Mouse (Mus musculus) liver, embryonic 13.5 days (tissue): ENCODE data around the gene Ccnyl1. TPM values are rescaled to one million over a fixed set of nuclear protein-coding genes. Genes with fewer than 3 reads are reported as not detected.

Experiments used
- ATAC-seq: fragments of 200-750 bp; cut with Nextera tagmentation; 2 replicates; pipeline ENCODE4 v1.8.0; 2017; ENCODE audit warnings: low read depth, mild to moderate bottlenecking, moderate number of reproducible peaks, moderate library complexity
- DNase-seq: peaks from one replicate; pipeline ENCODE4 v3.0.0; 2022
- H3K27ac ChIP-seq: fragments of 300-500 bp; sonication (generic); 2 replicates; pipeline ENCODE4 v1.5.1; 2015; ENCODE audit warnings: moderate library complexity, mild to moderate bottlenecking, inconsistent platforms
- H3K27me3 ChIP-seq: fragments of 300-500 bp; sonication (generic); 2 replicates; pipeline ENCODE4 v1.6.1; 2015; ENCODE audit warnings: mild to moderate bottlenecking, inconsistent platforms
- H3K36me3 ChIP-seq: fragments of 300-500 bp; sonication (generic); 2 replicates; pipeline ENCODE4 v1.6.1; 2015; ENCODE audit warnings: mild to moderate bottlenecking, inconsistent platforms
- H3K4me1 ChIP-seq: fragments of 300-500 bp; sonication (generic); replicated peaks from 2 replicates; pipeline ENCODE4 v1.6.1; 2015; ENCODE audit warnings: inconsistent platforms
- H3K4me2 ChIP-seq: fragments of 300-500 bp; sonication (generic); 2 replicates; pipeline ENCODE4 v1.6.1; 2015; ENCODE audit warnings: inconsistent platforms, mild to moderate bottlenecking, moderate library complexity
- H3K4me3 ChIP-seq: fragments of 300-500 bp; sonication (generic); replicated peaks from 2 replicates; pipeline ENCODE4 v1.5.1; 2015; ENCODE audit warnings: mild to moderate bottlenecking, inconsistent platforms
- H3K9ac ChIP-seq: fragments of 300-500 bp; sonication (generic); 2 replicates; pipeline ENCODE4 v1.6.1; 2015; ENCODE audit warnings: mild to moderate bottlenecking, inconsistent platforms
- H3K9me3 ChIP-seq: fragments of 300-500 bp; sonication (generic); replicated peaks from 2 replicates; pipeline ENCODE4 v1.6.1; 2016; ENCODE audit warnings: inconsistent platforms
- WGBS: fragments of 180-500 bp; shearing (Covaris S2); methylation state at CpG from one replicate; pipeline ENCODE4 v1.1.7; 2015; ENCODE audit not compliant: insufficient replicate concordance; 5-methylcytosine and 5-hydroxymethylcytosine counted together
- polyA plus RNA-seq: library from polyadenylated mRNA; unstranded; fragments of >200 nt; fragmentation: Nextera tagmentation; extraction: Ambion mirVana; gene quantifications from 2 replicates; pipeline ENCODE4 v1.2.1, GENCODE M21; 2015

The Ccnyl1 gene
- polyA plus RNA-seq, 1 experiment from 2014 or later, result 1.1 TPM

DNA sequence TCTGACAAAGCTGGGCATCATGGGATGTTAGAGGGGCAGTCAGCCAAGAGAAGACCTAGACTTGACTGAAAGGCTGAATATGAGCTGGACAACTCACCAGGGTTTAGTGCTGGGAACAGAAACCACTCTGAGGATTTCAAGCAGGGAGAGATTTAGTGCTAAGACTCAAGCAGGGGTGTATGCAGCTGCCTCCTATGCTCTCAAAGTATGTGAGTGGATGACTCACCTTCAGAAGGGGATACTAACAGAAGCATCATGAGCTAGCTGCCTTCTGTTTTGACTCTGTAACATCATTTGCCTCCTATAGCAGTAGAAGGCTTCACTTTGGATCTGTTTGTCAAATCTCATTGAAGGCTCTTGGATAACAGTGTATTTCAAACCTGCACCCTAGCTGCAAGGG lies 54.4 kb downstream of the Ccnyl1 start:
- peaks cover 11% of the 10 kb centered on the region for H3K27me3 ChIP-seq
- no peaks in the 10 kb centered on the region for H3K9me3 ChIP-seq
- no peak overlapping the region for H3K4me3 ChIP-seq
- H3K27ac ChIP-seq, result no peak overlapping the region
- DNase-seq (no peak), ATAC-seq (no peak)
- peaks cover 2% of the 10 kb centered on the region for H3K4me1 ChIP-seq
- H3K9ac ChIP-seq, result no peak overlapping the region
- H3K36me3 ChIP-seq, result no peaks in the 10 kb centered on the region
- no peak overlapping the region for H3K4me2 ChIP-seq

DNA sequence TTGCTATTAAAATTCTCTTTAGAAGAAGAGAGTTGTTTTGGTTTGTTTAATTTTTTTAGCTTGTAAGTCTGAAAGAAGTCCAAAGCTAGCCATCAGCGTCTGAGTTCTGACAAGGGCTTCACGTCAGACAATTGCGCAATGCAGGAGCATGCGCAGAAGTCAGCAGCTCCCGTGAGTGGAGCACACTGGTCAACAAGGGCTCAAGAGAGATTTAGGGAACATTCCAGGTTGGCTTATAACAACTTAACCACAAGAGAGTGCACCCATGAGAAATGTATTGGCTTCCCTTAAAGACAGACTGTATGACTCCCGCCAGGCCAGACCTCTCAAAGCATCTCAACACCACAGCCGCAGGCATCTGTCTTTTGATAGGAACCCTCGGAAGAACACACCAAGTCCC lies 62.9 kb downstream of the Ccnyl1 start:
- ATAC-seq (no peak), DNase-seq (no peak)
- Histone ChIP-seq H3K4me2 (no peak overlapping the region), H3K4me3 (no peak overlapping the region), H3K4me1 (peaks cover 21% of the 10 kb centered on the region), H3K9me3 (no peaks in the 10 kb centered on the region), H3K27ac (no peak overlapping the region; the same call in 1 of the 2 replicates), H3K27me3 (peaks cover 5% of the 10 kb centered on the region), H3K36me3 (no peaks in the 10 kb centered on the region), H3K9ac (no peak overlapping the region)
- WGBS, result 63% methylated on average over 8 of the region's 8 CpGs

DNA sequence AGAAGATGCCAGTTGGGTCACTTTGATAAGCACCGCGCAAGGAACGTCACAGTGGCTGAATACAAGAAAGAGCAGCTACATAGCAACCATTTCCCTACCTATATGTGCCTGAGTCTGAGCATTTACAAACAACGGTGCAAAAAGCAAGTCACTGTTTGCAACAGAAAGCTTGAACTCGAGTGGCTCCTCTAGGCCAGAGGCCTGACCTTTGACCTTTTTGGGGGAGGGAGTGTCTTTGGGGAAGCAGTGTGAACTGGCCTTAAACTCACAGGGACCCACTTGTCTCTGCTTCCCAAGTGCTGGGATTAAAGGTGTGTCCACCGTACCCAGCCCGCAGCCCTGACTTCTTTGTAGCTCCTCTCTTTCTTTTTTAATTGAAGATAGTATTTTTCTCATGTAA lies 63.4 kb downstream of the Ccnyl1 start:
- ATAC-seq, result no peak
- H3K4me3 ChIP-seq, result no peak overlapping the region

DNA sequence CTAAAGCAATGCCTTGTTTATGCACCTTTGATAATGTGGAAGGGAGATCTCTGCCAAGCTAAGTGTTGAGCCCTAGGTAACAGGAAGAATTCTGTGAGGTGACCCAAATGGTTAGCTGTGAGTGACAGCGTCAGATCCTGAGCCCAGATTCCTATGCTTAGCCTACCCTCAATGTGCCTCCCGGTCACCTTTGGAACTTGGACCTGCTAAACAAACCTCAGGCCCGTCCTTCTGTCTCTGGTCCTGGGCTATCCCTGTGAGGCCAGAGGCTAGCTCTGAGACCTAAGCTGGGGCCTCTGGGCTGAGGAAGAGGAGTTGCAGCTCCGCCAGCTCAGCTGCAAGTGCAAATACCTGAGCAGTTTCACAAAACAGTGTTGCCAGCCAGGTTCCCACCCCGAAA lies 64.4 kb downstream of the Ccnyl1 start:
- Histone ChIP-seq H3K9me3 (no peaks in the 10 kb centered on the region), H3K27me3 (no peaks in the 10 kb centered on the region), H3K4me2 (no peak overlapping the region), H3K4me3 (no peak overlapping the region), H3K4me1 (peaks cover 21% of the 10 kb centered on the region), H3K27ac (no peak overlapping the region; the same call in 1 of the 2 replicates), H3K36me3 (no peaks in the 10 kb centered on the region), H3K9ac (no peak overlapping the region)
- ATAC-seq (peak; percentile 60), DNase-seq (no peak)
- 68% methylated on average over 5 of the region's 5 CpGs for WGBS

More for the DNA sequence above, 63.4 kb downstream of the Ccnyl1 start:
- H3K27me3 ChIP-seq, result no peaks in the 10 kb centered on the region
- 62% methylated on average over 7 of the region's 7 CpGs for WGBS
- no peak overlapping the region for H3K27ac ChIP-seq
- H3K9ac ChIP-seq, result no peak overlapping the region
- no peaks in the 10 kb centered on the region for H3K9me3 ChIP-seq
- no peak overlapping the region for H3K4me2 ChIP-seq
- peaks cover 21% of the 10 kb centered on the region for H3K4me1 ChIP-seq
- no peaks in the 10 kb centered on the region for H3K36me3 ChIP-seq
- no peak for DNase-seq

DNA sequence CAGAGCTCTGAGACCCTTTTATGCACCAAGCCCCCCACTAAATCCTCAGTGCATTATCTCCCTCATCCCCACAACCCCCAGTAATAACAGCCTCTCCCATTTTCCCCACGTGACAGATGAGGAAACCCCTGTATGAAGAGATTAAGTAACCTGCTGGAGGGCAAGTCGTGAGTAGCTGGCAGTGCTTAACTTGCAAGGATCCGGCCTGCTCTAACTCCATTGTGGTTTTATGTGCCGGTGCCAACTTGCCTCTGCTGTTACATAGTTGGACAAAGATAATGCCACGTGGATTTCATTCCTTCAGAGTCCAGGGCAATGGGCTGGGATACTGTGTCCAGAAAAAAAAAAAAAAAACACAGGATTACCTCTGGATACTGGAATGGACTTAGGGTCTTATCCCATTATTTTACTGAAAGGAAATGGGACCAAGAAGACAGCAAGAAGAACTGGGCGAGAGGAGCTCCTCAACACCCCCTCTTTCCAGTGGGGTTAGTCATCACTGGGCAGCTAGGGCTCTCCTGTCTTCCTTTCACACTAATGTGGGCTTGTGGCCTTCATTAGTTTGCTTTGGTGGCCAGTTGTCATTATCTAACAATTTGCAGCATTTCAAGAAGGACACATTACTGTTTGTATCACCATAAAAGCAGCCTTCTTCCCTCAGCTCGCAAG lies 65.8 kb downstream of the Ccnyl1 start:
- Histone ChIP-seq H3K4me2 (no peak overlapping the region), H3K36me3 (no peaks in the 10 kb centered on the region), H3K4me3 (no peak overlapping the region), H3K9ac (no peak overlapping the region), H3K9me3 (no peaks in the 10 kb centered on the region), H3K27me3 (no peaks in the 10 kb centered on the region), H3K4me1 (peaks cover 21% of the 10 kb centered on the region), H3K27ac (no peak overlapping the region)
- ATAC-seq, result no peak
- 25% methylated on average over 7 of the region's 7 CpGs for WGBS
- no peak for DNase-seq

DNA sequence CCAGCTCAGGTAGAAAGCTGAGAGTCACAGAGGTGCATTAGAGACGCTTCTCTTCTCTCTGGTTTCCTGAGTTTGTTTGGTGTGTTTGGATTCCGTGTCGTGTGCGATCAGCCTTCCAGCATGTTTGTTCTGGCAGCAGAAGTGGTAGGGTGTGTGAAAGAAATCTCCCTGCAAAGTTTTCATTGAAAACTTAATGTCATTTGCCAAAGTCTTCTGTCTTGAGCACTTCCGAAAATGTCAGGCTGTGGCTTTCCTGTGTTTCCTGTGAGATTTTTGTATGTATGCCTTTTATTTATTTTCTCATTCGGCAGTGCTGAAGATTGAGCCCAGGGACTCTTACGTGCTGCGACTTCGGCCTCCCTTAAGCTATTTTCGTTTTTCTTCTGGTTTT lies 66.4 kb downstream of the Ccnyl1 start:
- DNase-seq (no peak), ATAC-seq (no peak)
- H3K4me3 ChIP-seq, result no peak overlapping the region
- H3K27me3 ChIP-seq, result no peaks in the 10 kb centered on the region
- no peak overlapping the region for H3K9ac ChIP-seq
- H3K9me3 ChIP-seq, result no peaks in the 10 kb centered on the region
- H3K4me1 ChIP-seq, result peaks cover 21% of the 10 kb centered on the region
- H3K27ac ChIP-seq, result no peak overlapping the region
- no peak overlapping the region for H3K4me2 ChIP-seq
- H3K36me3 ChIP-seq, result no peaks in the 10 kb centered on the region
- WGBS, result 37% methylated on average over 10 of the region's 10 CpGs

DNA sequence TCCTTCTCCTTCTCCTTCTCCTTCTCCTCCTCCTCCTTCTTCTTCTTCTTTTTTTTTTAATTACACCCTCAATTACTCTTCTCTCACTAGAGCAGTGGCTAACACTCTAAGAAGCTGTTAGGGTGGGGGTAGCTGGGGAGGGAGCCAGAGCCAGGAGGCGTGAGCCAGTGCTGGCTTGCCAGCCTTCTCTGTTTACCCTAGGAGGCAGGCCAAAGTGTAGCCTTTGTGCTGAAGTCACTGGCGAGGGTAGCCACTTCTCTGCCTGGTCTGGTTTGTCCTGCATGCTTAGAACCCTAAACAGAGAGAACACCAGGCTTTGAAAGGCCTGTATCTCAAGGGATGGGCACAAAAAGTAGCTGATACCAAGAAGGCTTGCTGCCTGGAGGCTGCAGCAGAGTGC lies 67.0 kb downstream of the Ccnyl1 start:
- Histone ChIP-seq H3K36me3 (no peaks in the 10 kb centered on the region), H3K4me2 (no peak overlapping the region), H3K4me3 (no peak overlapping the region), H3K9me3 (no peaks in the 10 kb centered on the region), H3K4me1 (peaks cover 21% of the 10 kb centered on the region), H3K27ac (no peak overlapping the region), H3K9ac (no peak overlapping the region), H3K27me3 (no peaks in the 10 kb centered on the region)
- DNase-seq, result no peak
- 0 out of 2 replicates have a peak, but pooled peaks have one; percentile 53 for ATAC-seq
- WGBS, result 40% methylated on average over 2 of the region's 2 CpGs

DNA sequence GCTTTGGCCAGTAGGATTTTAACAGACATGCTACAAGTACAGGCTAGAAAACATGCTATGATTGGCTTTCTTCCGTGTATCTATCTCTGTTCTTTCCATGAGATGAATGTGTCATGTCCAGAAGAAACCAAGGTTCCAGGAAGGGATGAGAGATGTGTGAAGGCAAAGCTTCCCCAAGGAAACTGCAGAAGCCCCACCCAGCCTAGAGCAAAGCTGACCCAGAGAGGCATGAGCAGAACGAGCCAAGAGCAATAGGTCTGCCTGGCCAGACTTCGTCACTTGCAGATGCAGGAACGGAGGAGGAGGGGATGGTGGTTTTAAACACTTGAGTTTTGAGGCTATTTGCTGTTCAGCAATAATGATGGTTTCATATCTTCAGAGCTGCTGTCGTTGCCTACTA lies 67.5 kb downstream of the Ccnyl1 start:
- H3K9me3 ChIP-seq, result no peaks in the 10 kb centered on the region
- no peak overlapping the region for H3K4me3 ChIP-seq
- H3K27ac ChIP-seq, result no peak overlapping the region
- H3K9ac ChIP-seq, result no peak overlapping the region
- H3K27me3 ChIP-seq, result no peaks in the 10 kb centered on the region
- peaks cover 21% of the 10 kb centered on the region for H3K4me1 ChIP-seq
- DNase-seq (no peak), ATAC-seq (no peak)
- no peaks in the 10 kb centered on the region for H3K36me3 ChIP-seq
- WGBS, result 71% methylated on average over 5 of the region's 5 CpGs
- H3K4me2 ChIP-seq, result no peak overlapping the region

DNA sequence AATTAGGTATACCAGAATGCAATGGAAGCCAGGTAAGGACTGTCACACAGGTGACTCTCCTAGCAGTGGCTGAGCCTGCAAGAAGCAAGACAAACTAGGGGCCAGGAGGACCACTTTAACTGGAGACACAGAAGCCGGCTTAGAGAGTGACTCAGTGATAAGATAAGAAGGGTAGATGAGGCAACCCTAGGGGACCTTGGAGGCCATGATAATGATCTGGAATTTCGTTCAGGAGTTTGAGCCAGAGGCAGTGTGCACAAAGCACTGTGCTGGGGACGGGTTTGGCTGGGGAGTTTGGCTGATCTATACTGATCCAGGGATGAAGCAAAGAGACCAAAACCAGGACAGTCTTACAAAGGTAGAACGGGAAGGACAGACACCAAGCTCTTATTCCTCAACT lies 71.4 kb downstream of the Ccnyl1 start:
- Histone ChIP-seq H3K4me2 (no peak overlapping the region), H3K27me3 (no peaks in the 10 kb centered on the region), H3K36me3 (no peaks in the 10 kb centered on the region), H3K9me3 (no peaks in the 10 kb centered on the region), H3K4me3 (no peak overlapping the region), H3K4me1 (peaks cover 8% of the 10 kb centered on the region), H3K9ac (no peak overlapping the region), H3K27ac (no peak overlapping the region)
- no peak for DNase-seq
- WGBS, result 41% methylated on average over 4 of the region's 4 CpGs
- ATAC-seq, result no peak

DNA sequence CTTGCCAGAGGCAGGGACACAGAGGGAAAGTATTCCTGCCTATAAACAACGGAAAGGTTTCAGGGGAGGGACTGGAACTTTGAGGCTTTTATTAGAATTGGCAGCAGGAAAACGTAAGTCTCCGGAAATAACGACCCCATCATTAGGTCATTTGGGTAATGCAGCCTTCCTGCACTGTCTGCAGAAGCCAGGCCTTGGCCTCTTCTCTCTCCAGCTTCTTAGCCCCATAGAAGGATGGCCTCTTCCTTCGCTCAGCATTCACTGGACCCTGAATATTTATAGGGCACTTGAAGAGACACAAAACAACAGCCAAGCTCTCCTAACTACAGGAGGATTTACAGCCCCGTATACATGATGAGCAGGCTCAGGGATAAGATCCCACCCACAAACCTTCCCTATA lies 79.9 kb downstream of the Ccnyl1 start:
- ATAC-seq (no peak), DNase-seq (no peak)
- H3K4me2 ChIP-seq, result no peak overlapping the region
- no peaks in the 10 kb centered on the region for H3K9me3 ChIP-seq
- WGBS, result 40% methylated on average over 6 of the region's 6 CpGs
- no peak overlapping the region for H3K27ac ChIP-seq
- no peaks in the 10 kb centered on the region for H3K27me3 ChIP-seq
- H3K4me1 ChIP-seq, result no peaks in the 10 kb centered on the region
- H3K36me3 ChIP-seq, result no peaks in the 10 kb centered on the region
- no peak overlapping the region for H3K9ac ChIP-seq
- no peak overlapping the region for H3K4me3 ChIP-seq

DNA sequence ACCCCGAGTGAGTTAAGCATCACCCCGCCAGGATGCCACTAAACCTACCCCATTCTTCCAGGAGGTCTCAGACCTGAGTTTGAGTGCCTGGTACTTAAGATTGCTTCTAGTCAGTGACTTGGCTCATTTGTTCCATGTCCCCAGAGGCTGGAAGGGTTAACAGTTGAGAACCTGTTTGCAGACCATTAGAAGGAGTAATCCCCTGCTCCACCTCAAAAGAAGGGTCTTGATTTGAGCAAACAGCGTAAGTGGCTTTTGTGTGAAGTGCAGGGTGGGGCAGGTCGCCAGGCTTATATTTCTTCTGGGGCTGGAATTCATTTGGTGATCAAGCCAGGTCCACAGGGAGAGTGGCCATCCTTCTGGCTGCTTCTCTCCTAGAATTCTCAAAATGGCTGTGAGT lies 83.0 kb downstream of the Ccnyl1 start:
- Histone ChIP-seq H3K9ac (no peak overlapping the region), H3K27ac (no peak overlapping the region), H3K4me1 (no peaks in the 10 kb centered on the region), H3K36me3 (no peaks in the 10 kb centered on the region), H3K4me2 (no peak overlapping the region), H3K4me3 (no peak overlapping the region), H3K27me3 (no peaks in the 10 kb centered on the region), H3K9me3 (no peaks in the 10 kb centered on the region)
- no peak for DNase-seq
- no peak for ATAC-seq
- WGBS, result 63% methylated on average over 4 of the region's 4 CpGs
